ENCODE assay signal across 8 mouse cellular contexts in the genomic region with DNA sequence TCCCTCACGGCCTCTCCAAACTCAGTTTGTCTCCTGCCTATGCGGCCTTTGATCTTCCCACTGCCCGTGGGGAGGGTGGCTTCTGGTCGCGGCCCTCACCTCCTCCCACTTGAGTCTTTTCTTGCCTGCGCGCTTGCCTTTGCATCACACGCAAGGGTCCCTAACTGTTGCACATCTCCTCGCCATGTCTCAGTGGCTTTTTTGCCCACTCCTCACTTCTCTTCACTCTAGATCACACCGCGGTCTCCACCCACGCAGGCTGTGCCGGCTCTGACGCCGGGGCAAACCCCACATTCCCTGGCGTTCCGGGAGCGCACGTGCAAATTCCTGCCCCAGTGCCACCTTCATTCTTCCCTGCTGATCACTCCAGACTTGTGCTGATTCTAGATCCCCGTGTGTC. TPM values are rescaled to one million over a fixed set of nuclear protein-coding genes. Genes with fewer than 3 reads are reported as not detected.
DNase-seq lines count a peak whose midpoint lies in the region; ATAC-seq and TF ChIP-seq lines count a peak whose summit lies in the region.

No protein-coding gene starts in this region.

- peak; percentile 17 for DNase-seq in layer of hippocampus, adult 9-11 months
- no peak for DNase-seq in layer of hippocampus, postnatal 10 days (ENCODE audit: low spot score in 2 of 2)
- DNase-seq in ZHBTc4 (ENCODE audit: low read depth, low spot score): peak; percentile 68
- DNase-seq in forebrain, postnatal 0 days: no peak
- DNase-seq in lung, postnatal 36 days: peak; percentile 15
- no peak for DNase-seq in embryo, embryonic 9.5 days (ENCODE audit: extremely low spot score)
- DNase-seq in spleen, postnatal 10 days (ENCODE audit: low spot score in 2 of 2): no peak

- no peaks in the 10 kb centered on the region for H3K9me3 ChIP-seq in forebrain, postnatal 0 days (ENCODE audit: low read length)
- no peaks in the 10 kb centered on the region for H3K9me3 ChIP-seq in kidney, embryonic 16.5 days (ENCODE audit: low read length)

- H3K36me3 ChIP-seq in forebrain, postnatal 0 days (ENCODE audit: insufficient read depth): peaks cover 24% of the 10 kb centered on the region
- peaks cover 34% of the 10 kb centered on the region for H3K36me3 ChIP-seq in kidney, embryonic 16.5 days (ENCODE audit: insufficient read depth, low read length)

- H3K27ac ChIP-seq in forebrain, postnatal 0 days (ENCODE audit: low read depth, low read length): peak overlapping the region; percentile 79
- peak overlapping the region; percentile 63 for H3K27ac ChIP-seq in kidney, embryonic 16.5 days (ENCODE audit: low read length)

- peak; percentile 51 for ATAC-seq in forebrain, postnatal 0 days
- no peak for ATAC-seq in kidney, embryonic 16.5 days (ENCODE audit: low FRiP score, low TSS enrichment)

- under 1% methylated on average over 20 of the region's 20 CpGs for WGBS in forebrain, postnatal 0 days
- WGBS in kidney, embryonic 16.5 days: under 1% methylated on average over 20 of the region's 20 CpGs

- no peaks in the 10 kb centered on the region for H3K27me3 ChIP-seq in forebrain, postnatal 0 days (ENCODE audit: insufficient read depth, low read length)
- no peaks in the 10 kb centered on the region for H3K27me3 ChIP-seq in kidney, embryonic 16.5 days (ENCODE audit: insufficient read depth, low read length)

- H3K4me3 ChIP-seq in forebrain, postnatal 0 days (ENCODE audit: low read depth, low read length): peak overlapping the region; percentile 99
- H3K4me3 ChIP-seq in kidney, embryonic 16.5 days (ENCODE audit: low read length): peak overlapping the region; percentile 78

- H3K9ac ChIP-seq in forebrain, postnatal 0 days: peak overlapping the region; percentile 75
- peak overlapping the region; percentile 78 for H3K9ac ChIP-seq in kidney, embryonic 16.5 days (replicated peaks; ENCODE audit: low read length)

- H3K4me2 ChIP-seq in forebrain, postnatal 0 days (ENCODE audit: low read depth): peak overlapping the region; percentile 88
- peak overlapping the region; percentile 78 for H3K4me2 ChIP-seq in kidney, embryonic 16.5 days (replicated peaks; ENCODE audit: low read depth, low read length)

- TF ChIP-seq CTCF in forebrain, postnatal 0 days (IDR thresholded peaks at IDR 0.05; ENCODE audit: low read depth): no peak

- H3K4me1 ChIP-seq in forebrain, postnatal 0 days (ENCODE audit: insufficient read depth): peaks cover 20% of the 10 kb centered on the region
- peaks cover 22% of the 10 kb centered on the region for H3K4me1 ChIP-seq in kidney, embryonic 16.5 days (ENCODE audit: insufficient read depth, low read length)

RNA-seq across cellular contexts. Expression of gene Xpo5, which starts 0.5 kb away (rescaled TPM):
- total RNA-seq in layer of hippocampus, postnatal 10 days (2021): 10 to 100 TPM; 43.0 to 43.9 TPM
- 52.6 and 61.5 TPM in 2 replicates for total RNA-seq in forebrain, postnatal 0 days (2014; rRNA removed)
- 18.1 and 23.2 TPM in 2 replicates for polyA plus RNA-seq in forebrain, postnatal 0 days (2015; fragmentation: Nextera tagmentation; extraction: Ambion mirVana)
- polyA plus RNA-seq in kidney, embryonic 16.5 days (2015; fragmentation: Nextera tagmentation; extraction: Ambion mirVana): 45.5 and 49.5 TPM in 2 replicates

RNA-seq across cellular contexts. Expression of gene Polh, which starts 0.6 kb away (rescaled TPM):
- total RNA-seq in layer of hippocampus, postnatal 10 days (2021): 1 to 10 TPM; 6.8 to 7.5 TPM
- total RNA-seq in forebrain, postnatal 0 days (2014; rRNA removed): 9.6 and 11.7 TPM in 2 replicates
- 3.1 and 4.7 TPM in 2 replicates for polyA plus RNA-seq in forebrain, postnatal 0 days (2015; fragmentation: Nextera tagmentation; extraction: Ambion mirVana)
- polyA plus RNA-seq in kidney, embryonic 16.5 days (2015; fragmentation: Nextera tagmentation; extraction: Ambion mirVana): 13.3 and 16.8 TPM in 2 replicates

RNA-seq across cellular contexts. Expression of gene Gtpbp2, which starts 42.2 kb away (rescaled TPM):
- 100 to 1,000 TPM in 1 of 2 experiments, 10 to 100 TPM in 1; 86.9 to 100 TPM for total RNA-seq in layer of hippocampus, postnatal 10 days (2021)
- total RNA-seq in forebrain, postnatal 0 days (2014; rRNA removed): 79.0 and 91.8 TPM in 2 replicates
- 14.8 and 19.8 TPM in 2 replicates for polyA plus RNA-seq in forebrain, postnatal 0 days (2015; fragmentation: Nextera tagmentation; extraction: Ambion mirVana)
- polyA plus RNA-seq in kidney, embryonic 16.5 days (2015; fragmentation: Nextera tagmentation; extraction: Ambion mirVana): 44.8 and 51.2 TPM in 2 replicates

RNA-seq across cellular contexts. Expression of gene Polr1c, which starts 44.8 kb away (rescaled TPM):
- total RNA-seq in layer of hippocampus, postnatal 10 days (2021): 10 to 100 TPM; 37.2 to 40.1 TPM
- 51.1 and 82.9 TPM in 2 replicates for total RNA-seq in forebrain, postnatal 0 days (2014; rRNA removed)
- polyA plus RNA-seq in forebrain, postnatal 0 days (2015; fragmentation: Nextera tagmentation; extraction: Ambion mirVana): 57.6 and 59.6 TPM in 2 replicates
- polyA plus RNA-seq in kidney, embryonic 16.5 days (2015; fragmentation: Nextera tagmentation; extraction: Ambion mirVana): 109 TPM in 2 replicates

RNA-seq across cellular contexts. Expression of gene Yipf3, which starts 44.8 kb away (rescaled TPM):
- 10 to 100 TPM; 68.7 to 70.3 TPM for total RNA-seq in layer of hippocampus, postnatal 10 days (2021)
- 15.8 and 16.1 TPM in 2 replicates for total RNA-seq in forebrain, postnatal 0 days (2014; rRNA removed)
- 64.8 and 74.2 TPM in 2 replicates for polyA plus RNA-seq in forebrain, postnatal 0 days (2015; fragmentation: Nextera tagmentation; extraction: Ambion mirVana)
- polyA plus RNA-seq in kidney, embryonic 16.5 days (2015; fragmentation: Nextera tagmentation; extraction: Ambion mirVana): 132 and 139 TPM in 2 replicates

Comparison
In these comparisons a context has a peak if more than half of its experiments do, and no peak if none do; other contexts are left out.
1. DNase-seq: peak in layer of hippocampus, adult 9-11 months (single experiment), ZHBTc4 (single experiment) and lung, postnatal 36 days (single experiment); none in layer of hippocampus, postnatal 10 days (0 of 2), forebrain, postnatal 0 days (single experiment), embryo, embryonic 9.5 days (single experiment) and spleen, postnatal 10 days (0 of 2).